Mouse (Mus musculus): ENCODE data around the gene Glud1. TPM values are rescaled to one million over a fixed set of nuclear protein-coding genes. Genes with fewer than 3 reads are reported as not detected.

Gene Glud1
- total and polyA plus RNA-seq, 2 experiments from 2014 or later = 55.9 to 58.3 TPM

- Histone ChIP-seq H3K36me3 (replicated peaks; ENCODE audit: control insufficient read depth, insufficient read depth, low read length) (peaks cover 57% of the 10 kb centered on the region), H3K27me3 (ENCODE audit: control insufficient read depth, insufficient read depth, low read length) (no peaks in the 10 kb centered on the region), H3K4me2 (ENCODE audit: low read depth, low read length) (no peak overlapping the region), H3K27ac (ENCODE audit: low read depth) (no peak overlapping the region), H3K9me3 (replicated peaks; ENCODE audit: control insufficient read depth, low read length) (no peaks in the 10 kb centered on the region), H3K4me3 (ENCODE audit: low read depth, low read length) (no peak overlapping the region), H3K4me1 (ENCODE audit: control insufficient read depth, insufficient read depth) (no peaks in the 10 kb centered on the region), H3K9ac (replicated peaks; ENCODE audit: low read depth, low read length) (no peak overlapping the region)
- no peak for DNase-seq (ENCODE audit: low spot score)
- WGBS = 78% methylated on average over 4 of the region's 4 CpGs
- TF ChIP-seq CTCF (IDR thresholded peaks at IDR 0.05; ENCODE audit: low read depth) (no peak), EP300 (IDR thresholded peaks at IDR 0.05; ENCODE audit: low read depth) (no peak)
- ATAC-seq (ENCODE audit: insufficient read depth, low read depth) = no peak
Measured at GRCm38 (mm10) chr14:34343078-34343477, 32.6 kb downstream of the Glud1 start.

- no peak overlapping the region for H3K4me2 ChIP-seq (ENCODE audit: low read depth, low read length)
- no peaks in the 10 kb centered on the region for H3K27me3 ChIP-seq (ENCODE audit: control insufficient read depth, insufficient read depth, low read length)
- ATAC-seq (ENCODE audit: insufficient read depth, low read depth) (no peak), DNase-seq (ENCODE audit: low spot score) (no peak)
- H3K4me3 ChIP-seq (ENCODE audit: low read depth, low read length) = no peak overlapping the region
- no peak for TF ChIP-seq EP300 (IDR thresholded peaks at IDR 0.05; ENCODE audit: low read depth)
- TF ChIP-seq CTCF (IDR thresholded peaks at IDR 0.05; ENCODE audit: low read depth) = no peak
- H3K9me3 ChIP-seq (replicated peaks; ENCODE audit: control insufficient read depth, low read length) = no peaks in the 10 kb centered on the region
- peaks cover 47% of the 10 kb centered on the region for H3K36me3 ChIP-seq (replicated peaks; ENCODE audit: control insufficient read depth, insufficient read depth, low read length)
- H3K9ac ChIP-seq (replicated peaks; ENCODE audit: low read depth, low read length) = no peak overlapping the region
- H3K27ac ChIP-seq (ENCODE audit: low read depth) = no peak overlapping the region
- WGBS = 90% methylated on average over 5 of the region's 5 CpGs
- no peaks in the 10 kb centered on the region for H3K4me1 ChIP-seq (ENCODE audit: control insufficient read depth, insufficient read depth)
Measured at GRCm38 (mm10) chr14:34344361-34344760, 33.8 kb downstream of the Glud1 start.

- no peaks in the 10 kb centered on the region for H3K4me1 ChIP-seq (ENCODE audit: control insufficient read depth, insufficient read depth)
Measured at GRCm38 (mm10) chr14:34345771-34346566, 35.4 kb downstream of the Glud1 start.

GRCm38 (mm10) chr14:34347084-34347483 is 36.6 kb downstream of the Glud1 start:
- Histone ChIP-seq H3K9ac (replicated peaks; ENCODE audit: low read depth, low read length) (no peak overlapping the region), H3K36me3 (replicated peaks; ENCODE audit: control insufficient read depth, insufficient read depth, low read length) (peaks cover 23% of the 10 kb centered on the region), H3K4me1 (ENCODE audit: control insufficient read depth, insufficient read depth) (no peaks in the 10 kb centered on the region), H3K27ac (ENCODE audit: low read depth) (no peak overlapping the region), H3K4me3 (ENCODE audit: low read depth, low read length) (no peak overlapping the region), H3K4me2 (ENCODE audit: low read depth, low read length) (no peak overlapping the region), H3K9me3 (replicated peaks; ENCODE audit: control insufficient read depth, low read length) (no peaks in the 10 kb centered on the region), H3K27me3 (ENCODE audit: control insufficient read depth, insufficient read depth, low read length) (no peaks in the 10 kb centered on the region)
- DNase-seq (ENCODE audit: low spot score) (no peak), ATAC-seq (ENCODE audit: insufficient read depth, low read depth) (no peak)
- 89% methylated on average over 5 of the region's 5 CpGs for WGBS
- TF ChIP-seq CTCF (IDR thresholded peaks at IDR 0.05; ENCODE audit: low read depth) (no peak), EP300 (IDR thresholded peaks at IDR 0.05; ENCODE audit: low read depth) (no peak)

More at GRCm38 (mm10) chr14:34345771-34346566, 35.4 kb downstream of the Glud1 start:
- no peak overlapping the region for H3K4me2 ChIP-seq (ENCODE audit: low read depth, low read length)
- no peak for ATAC-seq (ENCODE audit: insufficient read depth, low read depth)
- H3K4me3 ChIP-seq (ENCODE audit: low read depth, low read length) = no peak overlapping the region
- H3K9me3 ChIP-seq (replicated peaks; ENCODE audit: control insufficient read depth, low read length) = no peaks in the 10 kb centered on the region
- no peak for TF ChIP-seq CTCF (IDR thresholded peaks at IDR 0.05; ENCODE audit: low read depth)
- TF ChIP-seq EP300 (IDR thresholded peaks at IDR 0.05; ENCODE audit: low read depth) = no peak
- H3K9ac ChIP-seq (replicated peaks; ENCODE audit: low read depth, low read length) = no peak overlapping the region
- H3K27me3 ChIP-seq (ENCODE audit: control insufficient read depth, insufficient read depth, low read length) = no peaks in the 10 kb centered on the region
- no peak overlapping the region for H3K27ac ChIP-seq (ENCODE audit: low read depth)
- WGBS = 61% methylated on average over 12 of the region's 12 CpGs
- H3K36me3 ChIP-seq (replicated peaks; ENCODE audit: control insufficient read depth, insufficient read depth, low read length) = peaks cover 34% of the 10 kb centered on the region
- DNase-seq (ENCODE audit: low spot score) = no peak

- Histone ChIP-seq H3K27ac (ENCODE audit: low read depth) (no peak overlapping the region), H3K27me3 (ENCODE audit: control insufficient read depth, insufficient read depth, low read length) (no peaks in the 10 kb centered on the region), H3K4me3 (ENCODE audit: low read depth, low read length) (no peak overlapping the region), H3K4me1 (ENCODE audit: control insufficient read depth, insufficient read depth) (no peaks in the 10 kb centered on the region), H3K4me2 (ENCODE audit: low read depth, low read length) (no peak overlapping the region), H3K36me3 (replicated peaks; ENCODE audit: control insufficient read depth, insufficient read depth, low read length) (peaks cover 10% of the 10 kb centered on the region), H3K9me3 (replicated peaks; ENCODE audit: control insufficient read depth, low read length) (no peaks in the 10 kb centered on the region), H3K9ac (replicated peaks; ENCODE audit: low read depth, low read length) (no peak overlapping the region)
- no peak for DNase-seq (ENCODE audit: low spot score)
- ATAC-seq (ENCODE audit: insufficient read depth, low read depth) = no peak
- TF ChIP-seq CTCF (IDR thresholded peaks at IDR 0.05; ENCODE audit: low read depth) = no peak
- TF ChIP-seq EP300 (IDR thresholded peaks at IDR 0.05; ENCODE audit: low read depth) = no peak
- WGBS = 66% methylated on average over 7 of the region's 7 CpGs
Measured at GRCm38 (mm10) chr14:34348301-34348700, 37.8 kb downstream of the Glud1 start.

- H3K27me3 ChIP-seq (ENCODE audit: control insufficient read depth, insufficient read depth, low read length) = no peaks in the 10 kb centered on the region
- H3K36me3 ChIP-seq (replicated peaks; ENCODE audit: control insufficient read depth, insufficient read depth, low read length) = peaks cover 6% of the 10 kb centered on the region
- H3K4me2 ChIP-seq (ENCODE audit: low read depth, low read length) = no peak overlapping the region
- H3K9ac ChIP-seq (replicated peaks; ENCODE audit: low read depth, low read length) = no peak overlapping the region
- ATAC-seq (ENCODE audit: insufficient read depth, low read depth) (no peak), DNase-seq (ENCODE audit: low spot score) (no peak)
- H3K4me3 ChIP-seq (ENCODE audit: low read depth, low read length) = no peak overlapping the region
- TF ChIP-seq EP300 (IDR thresholded peaks at IDR 0.05; ENCODE audit: low read depth) (no peak), CTCF (IDR thresholded peaks at IDR 0.05; ENCODE audit: low read depth) (no peak)
- WGBS = 83% methylated on average over 8 of the region's 8 CpGs
- H3K4me1 ChIP-seq (ENCODE audit: control insufficient read depth, insufficient read depth) = no peaks in the 10 kb centered on the region
- no peak overlapping the region for H3K27ac ChIP-seq (ENCODE audit: low read depth)
- H3K9me3 ChIP-seq (replicated peaks; ENCODE audit: control insufficient read depth, low read length) = no peaks in the 10 kb centered on the region
Measured at GRCm38 (mm10) chr14:34349007-34349406, 38.5 kb downstream of the Glud1 start.
